Mouse (Mus musculus): ENCODE measurements around the gene Nyap1. TPM values are rescaled to one million over a fixed set of nuclear protein-coding genes. Genes with fewer than 3 reads are reported as not detected.
"Not testable (repeated sequence)": the region's sequence is repeated elsewhere in the genome, so short reads cannot be mapped to it uniquely, and the experiment has no call there.

Gene Nyap1
- polyA plus RNA-seq, 1 experiment from 2014 or later: 1.2 TPM

DNA sequence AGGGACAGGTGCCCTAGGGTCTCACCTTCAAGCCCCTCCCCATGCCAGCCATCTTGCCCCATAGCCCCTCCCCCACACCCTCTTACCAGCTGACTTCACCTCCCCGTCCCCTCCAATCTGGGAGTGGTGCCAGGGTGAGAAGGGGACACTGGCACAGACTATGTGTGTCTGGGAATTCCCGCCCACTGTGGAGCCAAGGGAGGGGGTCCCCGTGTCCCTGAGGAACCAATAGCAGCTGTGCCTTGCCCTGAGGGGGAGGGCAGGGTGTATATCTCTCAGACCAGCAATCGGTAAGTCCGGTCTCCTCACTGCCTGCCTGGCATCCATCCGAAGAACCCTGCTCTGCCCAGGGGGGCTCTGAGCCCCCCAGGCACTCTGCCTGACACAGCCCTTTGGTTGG, 16.5 kb upstream of the Nyap1 start:
- Histone ChIP-seq H3K4me1 (ENCODE audit: control insufficient read depth, insufficient read depth, low read length) (no peaks in the 10 kb centered on the region), H3K4me3 (ENCODE audit: low read depth, low read length) (no peak overlapping the region), H3K36me3 (ENCODE audit: control insufficient read depth, insufficient read depth, low read length) (peaks cover 19% of the 10 kb centered on the region), H3K27me3 (ENCODE audit: control insufficient read depth, insufficient read depth, low read length) (no peaks in the 10 kb centered on the region), H3K9ac (ENCODE audit: low read length) (no peak overlapping the region), H3K9me3 (ENCODE audit: control insufficient read depth, low read length) (no peaks in the 10 kb centered on the region), H3K27ac (replicated peaks; ENCODE audit: low read depth, low read length) (no peak overlapping the region), H3K4me2 (ENCODE audit: low read depth, severe bottlenecking) (no peak overlapping the region)
- whole genome bisulfite sequencing: 87% methylated on average over 6 of the region's 6 CpGs
- DNase-seq (ENCODE audit: low spot score) (no peak), ATAC-seq (ENCODE audit: insufficient number of reproducible peaks, low FRiP score, low TSS enrichment, low read depth) (no peak)

- Histone ChIP-seq H3K4me2 (ENCODE audit: low read depth, severe bottlenecking) (no peak overlapping the region), H3K4me1 (ENCODE audit: control insufficient read depth, insufficient read depth, low read length) (no peaks in the 10 kb centered on the region), H3K4me3 (ENCODE audit: low read depth, low read length) (no peak overlapping the region), H3K27ac (replicated peaks; ENCODE audit: low read depth, low read length) (no peak overlapping the region), H3K9me3 (ENCODE audit: control insufficient read depth, low read length) (no peaks in the 10 kb centered on the region), H3K27me3 (ENCODE audit: control insufficient read depth, insufficient read depth, low read length) (no peaks in the 10 kb centered on the region), H3K36me3 (ENCODE audit: control insufficient read depth, insufficient read depth, low read length) (peaks cover 21% of the 10 kb centered on the region), H3K9ac (ENCODE audit: low read length) (no peak overlapping the region)
- ATAC-seq (ENCODE audit: insufficient number of reproducible peaks, low FRiP score, low TSS enrichment, low read depth) (no peak), DNase-seq (ENCODE audit: low spot score) (peak; percentile 93)
- WGBS: 46% methylated on average over 10 of the region's 10 CpGs
Observed at GRCm38 (mm10) chr5:137756882-137757661, 15.7 kb upstream of the Nyap1 start.

GRCm38 (mm10) chr5:137756106-137756505, 14.7 kb upstream of the Nyap1 start:
- Histone ChIP-seq H3K9ac (ENCODE audit: low read length) (no peak overlapping the region), H3K4me1 (ENCODE audit: control insufficient read depth, insufficient read depth, low read length) (no peaks in the 10 kb centered on the region), H3K4me2 (ENCODE audit: low read depth, severe bottlenecking) (no peak overlapping the region), H3K4me3 (ENCODE audit: low read depth, low read length) (no peak overlapping the region), H3K36me3 (ENCODE audit: control insufficient read depth, insufficient read depth, low read length) (peaks cover 26% of the 10 kb centered on the region), H3K27me3 (ENCODE audit: control insufficient read depth, insufficient read depth, low read length) (no peaks in the 10 kb centered on the region), H3K27ac (replicated peaks; ENCODE audit: low read depth, low read length) (no peak overlapping the region), H3K9me3 (ENCODE audit: control insufficient read depth, low read length) (no peaks in the 10 kb centered on the region)
- DNase-seq (ENCODE audit: low spot score) (no peak), ATAC-seq (ENCODE audit: insufficient number of reproducible peaks, low FRiP score, low TSS enrichment, low read depth) (no peak)
- WGBS: 86% methylated on average over 3 of the region's 3 CpGs

- ATAC-seq (ENCODE audit: insufficient number of reproducible peaks, low FRiP score, low TSS enrichment, low read depth): no peak
- peaks cover 27% of the 10 kb centered on the region for H3K36me3 ChIP-seq (ENCODE audit: control insufficient read depth, insufficient read depth, low read length)
- WGBS: 86% methylated on average over 5 of the region's 5 CpGs
Observed at GRCm38 (mm10) chr5:137755425-137755824, 14.0 kb upstream of the Nyap1 start.

GRCm38 (mm10) chr5:137753111-137753832, 11.9 kb upstream of the Nyap1 start:
- Histone ChIP-seq H3K4me1 (ENCODE audit: control insufficient read depth, insufficient read depth, low read length) (peaks cover 12% of the 10 kb centered on the region), H3K27ac (replicated peaks; ENCODE audit: low read depth, low read length) (no peak overlapping the region), H3K9me3 (ENCODE audit: control insufficient read depth, low read length) (no peaks in the 10 kb centered on the region), H3K27me3 (ENCODE audit: control insufficient read depth, insufficient read depth, low read length) (no peaks in the 10 kb centered on the region), H3K4me2 (ENCODE audit: low read depth, severe bottlenecking) (no peak overlapping the region), H3K4me3 (ENCODE audit: low read depth, low read length) (no peak overlapping the region), H3K9ac (ENCODE audit: low read length) (no peak overlapping the region), H3K36me3 (ENCODE audit: control insufficient read depth, insufficient read depth, low read length) (peaks cover 19% of the 10 kb centered on the region)
- no peak for DNase-seq (ENCODE audit: low spot score)
- no peak for ATAC-seq (ENCODE audit: insufficient number of reproducible peaks, low FRiP score, low TSS enrichment, low read depth)
- 75% methylated on average over 12 of the region's 13 CpGs for WGBS

More at GRCm38 (mm10) chr5:137755425-137755824, 14.0 kb upstream of the Nyap1 start:
- no peaks in the 10 kb centered on the region for H3K27me3 ChIP-seq (ENCODE audit: control insufficient read depth, insufficient read depth, low read length)
- no peak overlapping the region for H3K4me2 ChIP-seq (ENCODE audit: low read depth, severe bottlenecking)
- no peaks in the 10 kb centered on the region for H3K9me3 ChIP-seq (ENCODE audit: control insufficient read depth, low read length)
- no peak overlapping the region for H3K27ac ChIP-seq (replicated peaks; ENCODE audit: low read depth, low read length)
- DNase-seq (ENCODE audit: low spot score): no peak
- no peak overlapping the region for H3K9ac ChIP-seq (ENCODE audit: low read length)
- H3K4me1 ChIP-seq (ENCODE audit: control insufficient read depth, insufficient read depth, low read length): no peaks in the 10 kb centered on the region
- H3K4me3 ChIP-seq (ENCODE audit: low read depth, low read length): no peak overlapping the region

DNA sequence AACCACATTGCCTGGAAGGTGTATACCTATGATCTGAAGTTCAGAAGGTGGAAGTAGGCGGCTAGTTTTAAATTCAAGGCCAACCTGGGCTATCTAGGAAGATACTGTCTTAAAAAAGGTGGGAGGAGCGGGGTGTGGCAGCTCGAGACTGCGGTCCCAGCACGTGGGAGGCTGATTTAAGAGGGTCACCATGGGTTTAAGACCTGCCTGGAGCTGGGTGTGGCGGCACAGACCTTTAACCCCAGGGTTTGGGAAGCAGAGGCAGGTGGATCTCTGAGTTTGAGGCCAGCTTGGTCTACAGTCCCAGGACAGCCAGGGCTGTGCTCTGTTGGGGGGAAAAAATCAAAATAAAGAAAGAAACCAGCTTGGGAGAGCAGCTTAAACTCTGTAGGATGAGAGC, 10.6 kb upstream of the Nyap1 start:
- H3K4me1 ChIP-seq (ENCODE audit: control insufficient read depth, insufficient read depth, low read length): peaks cover 23% of the 10 kb centered on the region
- H3K9me3 ChIP-seq (ENCODE audit: control insufficient read depth, low read length): no peaks in the 10 kb centered on the region
- peaks cover 15% of the 10 kb centered on the region for H3K36me3 ChIP-seq (ENCODE audit: control insufficient read depth, insufficient read depth, low read length)
- no peak overlapping the region for H3K9ac ChIP-seq (ENCODE audit: low read length)
- ATAC-seq (ENCODE audit: insufficient number of reproducible peaks, low FRiP score, low TSS enrichment, low read depth) (no peak), DNase-seq (ENCODE audit: low spot score) (no peak)
- no peak overlapping the region for H3K4me3 ChIP-seq (ENCODE audit: low read depth, low read length)
- H3K27ac ChIP-seq (replicated peaks; ENCODE audit: low read depth, low read length): no peak overlapping the region
- no peak overlapping the region for H3K4me2 ChIP-seq (ENCODE audit: low read depth, severe bottlenecking)
- 88% methylated on average over 6 of the region's 6 CpGs for WGBS
- no peaks in the 10 kb centered on the region for H3K27me3 ChIP-seq (ENCODE audit: control insufficient read depth, insufficient read depth, low read length)

DNA sequence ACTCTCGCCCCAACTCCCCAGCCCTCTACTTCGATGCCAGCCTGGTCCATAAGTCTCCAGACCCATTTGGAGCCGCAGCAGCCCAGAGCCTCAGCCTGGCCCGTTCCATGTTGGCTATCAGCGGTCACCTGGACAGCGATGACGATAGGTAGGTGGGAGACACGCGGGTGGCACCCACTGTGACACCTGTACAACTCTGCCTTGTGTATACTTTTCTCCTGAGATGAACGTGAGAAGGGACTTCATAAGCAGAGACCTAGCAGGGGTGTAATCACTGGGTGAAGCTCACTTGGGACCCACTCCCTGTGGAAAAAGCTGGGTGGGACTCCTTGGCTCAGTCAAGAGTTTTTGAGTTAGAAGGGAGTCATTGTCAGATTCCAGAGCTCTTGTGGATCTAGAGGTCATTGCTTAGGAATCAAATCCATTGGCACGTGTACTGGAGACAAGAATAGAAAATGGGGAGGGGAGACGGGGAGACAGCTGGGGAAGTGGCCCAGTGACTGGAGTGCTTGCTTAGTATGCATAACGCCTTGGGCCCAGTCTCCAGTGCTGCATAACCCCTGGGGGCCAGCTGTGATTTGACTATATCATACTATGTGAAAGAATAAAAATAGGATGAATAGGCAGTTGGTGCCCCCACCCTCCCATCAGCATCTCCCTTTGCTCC, 9.9 kb upstream of the Nyap1 start:
- H3K27me3 ChIP-seq (ENCODE audit: control insufficient read depth, insufficient read depth, low read length): no peaks in the 10 kb centered on the region
- 95% methylated on average over 13 of the region's 13 CpGs for WGBS
- H3K4me3 ChIP-seq (ENCODE audit: low read depth, low read length): no peak overlapping the region
- H3K4me2 ChIP-seq (ENCODE audit: low read depth, severe bottlenecking): no peak overlapping the region
- DNase-seq (ENCODE audit: low spot score) (no peak), ATAC-seq (ENCODE audit: insufficient number of reproducible peaks, low FRiP score, low TSS enrichment, low read depth) (no peak)
- H3K36me3 ChIP-seq (ENCODE audit: control insufficient read depth, insufficient read depth, low read length): peaks cover 15% of the 10 kb centered on the region
- no peak overlapping the region for H3K9ac ChIP-seq (ENCODE audit: low read length)
- peaks cover 24% of the 10 kb centered on the region for H3K4me1 ChIP-seq (ENCODE audit: control insufficient read depth, insufficient read depth, low read length)
- H3K27ac ChIP-seq (replicated peaks; ENCODE audit: low read depth, low read length): no peak overlapping the region
- H3K9me3 ChIP-seq (ENCODE audit: control insufficient read depth, low read length): no peaks in the 10 kb centered on the region

GRCm38 (mm10) chr5:137750212-137750611, 8.8 kb upstream of the Nyap1 start:
- DNase-seq (ENCODE audit: low spot score); H3K27ac ChIP-seq (replicated peaks; ENCODE audit: low read depth, low read length); H3K9ac ChIP-seq (ENCODE audit: low read length); H3K4me3 ChIP-seq (ENCODE audit: low read depth, low read length); H3K4me2 ChIP-seq (ENCODE audit: low read depth, severe bottlenecking); H3K27me3 ChIP-seq (ENCODE audit: control insufficient read depth, insufficient read depth, low read length); ATAC-seq (ENCODE audit: insufficient number of reproducible peaks, low FRiP score, low TSS enrichment, low read depth); H3K36me3 ChIP-seq (ENCODE audit: control insufficient read depth, insufficient read depth, low read length); H3K9me3 ChIP-seq (ENCODE audit: control insufficient read depth, low read length): not testable (repeated sequence)
- WGBS: 94% methylated on average over 6 of the region's 8 CpGs
- H3K4me1 ChIP-seq (ENCODE audit: control insufficient read depth, insufficient read depth, low read length): peaks cover 24% of the 10 kb centered on the region
